Mouse (Mus musculus) left cerebral cortex, postnatal 36 days (tissue): ENCODE results near the gene Gtpbp10. TPM values are rescaled to one million over a fixed set of nuclear protein-coding genes. Genes with fewer than 3 reads are reported as not detected.

Source experiments
- DNase-seq, 2 experiments: peaks; one replicate each; pipeline ENCODE4 v3.0.0; 2021 to 2022; ENCODE audit warnings: low spot score in 2 of 2, mixed read lengths in 1 of 2
- intact Hi-C: fragments of 180-260 bp; cut with DNase I; formaldehyde crosslinking; loops from one replicate; pipeline ENCODE4 v1.15.1; 2025
- total RNA-seq, 2 experiments: library from RNA; stranded (reverse); gene quantifications; 2 replicates each; pipeline ENCODE4 v1.2.3; 2021

Gene Gtpbp10
- total RNA-seq, 2 experiments from 2014 or later, result 9.0 to 12.0 TPM

DNA sequence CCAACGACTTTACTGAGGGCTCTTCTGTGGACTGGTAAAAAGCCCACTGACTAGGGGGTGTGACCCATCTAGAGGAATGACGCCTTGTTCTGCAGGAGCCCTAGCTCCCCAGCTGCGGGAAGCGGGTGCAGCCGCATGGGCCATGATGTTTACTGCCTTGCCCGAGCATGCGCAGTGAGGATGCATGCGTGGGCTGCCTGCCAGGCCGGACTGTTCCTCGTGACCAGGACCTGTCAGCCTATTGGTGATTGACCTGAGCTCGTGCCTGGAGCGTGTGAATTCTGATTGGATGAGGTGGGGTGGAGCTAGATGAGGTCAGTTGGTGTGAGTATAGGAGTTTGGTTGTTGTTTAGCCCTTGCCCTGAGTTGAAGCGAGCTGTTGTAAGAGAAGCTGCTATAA is 54.9 kb downstream of the Gtpbp10 start:
- no peak for DNase-seq
- intact Hi-C loops, result no loop called here

DNA sequence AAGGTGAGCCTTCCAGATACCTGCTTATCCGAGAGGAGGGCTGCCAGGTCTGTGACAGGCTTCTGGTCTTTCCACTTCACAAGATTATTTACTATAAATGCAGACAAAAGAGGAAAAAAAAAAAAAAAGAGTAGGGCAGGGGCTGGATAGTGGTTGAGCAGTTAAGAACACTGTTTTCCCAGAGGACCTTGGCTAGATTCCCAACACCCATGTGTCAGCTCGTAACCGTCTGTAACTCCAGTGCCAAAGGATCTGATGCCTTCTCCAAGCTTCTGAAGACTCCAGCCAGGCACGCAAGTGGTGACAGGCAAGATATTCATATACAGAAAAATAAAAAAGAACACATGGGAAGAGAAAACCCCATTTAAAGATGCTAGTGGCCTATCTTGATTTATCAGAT is 56.0 kb downstream of the Gtpbp10 start:
- intact Hi-C loops, result no loop called here
- no peak for DNase-seq

DNA sequence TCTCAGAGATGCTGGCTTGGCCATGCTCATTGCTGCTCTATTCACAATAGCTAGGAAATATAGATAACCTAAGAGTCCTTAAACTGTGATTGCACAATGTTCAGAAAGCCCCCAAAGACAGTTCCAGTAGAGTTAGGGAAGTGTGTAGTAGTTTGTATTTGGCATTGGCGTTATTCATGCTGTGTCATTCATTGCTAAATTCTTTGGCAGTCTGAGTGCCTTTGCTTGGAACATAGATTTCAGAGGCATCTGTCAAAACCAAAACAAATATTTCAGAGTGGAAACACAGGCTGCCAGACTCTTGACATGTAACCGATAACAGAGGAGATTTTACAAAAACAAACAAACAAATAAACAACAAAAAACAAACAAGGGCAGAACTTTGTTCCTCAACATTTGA is 57.8 kb downstream of the Gtpbp10 start:
- intact Hi-C loops, result no loop called here
- no peak for DNase-seq

DNA sequence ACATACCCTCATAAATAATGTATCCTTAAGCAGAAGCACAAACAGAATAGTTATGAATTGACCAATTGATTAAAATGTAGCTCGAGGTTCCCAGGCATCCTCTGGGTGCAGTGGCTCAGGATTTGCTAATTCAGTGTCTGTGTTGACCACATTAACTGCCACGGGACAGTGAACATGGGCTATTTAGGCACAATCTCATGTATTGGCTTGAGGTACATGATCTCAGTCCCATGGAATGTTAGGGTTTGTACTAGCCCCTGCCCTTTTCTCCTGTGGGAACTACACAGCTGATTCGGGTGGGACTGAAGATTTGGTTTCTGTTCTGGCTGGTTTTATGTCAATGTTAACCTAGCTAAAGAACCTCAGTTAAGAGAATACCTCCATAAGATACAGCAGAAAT is 62.9 kb downstream of the Gtpbp10 start:
- DNase-seq, result no peak
- intact Hi-C loops, result no loop called here

DNA sequence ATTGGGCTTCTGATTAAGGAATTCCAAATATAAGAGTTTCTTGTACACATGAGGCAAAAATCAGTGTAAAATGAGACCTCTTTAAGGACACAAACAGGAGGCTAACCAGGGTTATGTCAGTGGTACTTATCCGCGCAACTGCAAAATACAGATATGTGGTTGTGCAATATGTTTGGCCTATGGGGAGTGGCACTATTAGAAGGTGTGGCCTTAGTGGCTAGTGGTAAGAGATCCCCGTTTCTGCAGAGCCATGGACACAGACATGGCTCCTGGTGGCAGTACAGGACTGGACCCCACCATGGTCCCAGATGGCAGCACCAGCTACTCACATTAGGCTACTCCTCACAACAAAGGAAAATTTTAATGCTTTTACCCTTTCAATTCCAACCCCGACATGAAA is 64.3 kb downstream of the Gtpbp10 start:
- intact Hi-C loops, result no loop called here

DNA sequence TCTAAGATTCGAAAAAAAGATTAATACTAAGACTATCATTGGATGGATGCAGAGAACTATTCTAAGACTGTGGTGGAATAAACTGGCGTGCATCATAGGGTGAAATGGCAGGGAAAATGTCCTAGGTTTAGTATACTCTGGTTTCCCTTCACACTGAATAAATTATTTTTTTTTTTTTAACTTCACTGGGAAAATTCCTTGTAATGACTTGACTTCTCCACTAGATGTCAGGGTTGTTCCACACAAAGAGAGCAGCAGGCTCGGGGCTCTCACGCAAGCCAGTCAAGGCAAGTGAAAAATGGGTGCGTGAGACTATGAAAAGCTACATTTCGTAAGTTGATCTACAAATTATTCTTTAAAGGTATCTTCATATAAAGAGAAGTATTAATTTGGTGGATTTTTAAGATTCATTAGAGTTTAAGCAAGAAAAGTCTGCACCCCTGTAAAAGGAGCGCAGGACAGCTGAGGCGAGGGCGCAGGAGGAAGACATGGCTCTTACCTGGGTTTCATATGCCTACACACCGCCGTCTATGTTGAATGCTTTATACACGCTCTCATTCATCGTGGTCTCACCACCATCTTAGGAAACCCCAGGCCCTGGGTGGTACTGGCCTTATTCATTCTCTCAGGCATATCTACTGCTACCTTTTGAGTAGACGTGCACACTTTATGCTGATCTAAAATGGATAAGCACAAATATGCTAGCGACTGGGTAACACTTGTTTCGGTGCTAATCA is 64.9 kb downstream of the Gtpbp10 start:
- no peak for DNase-seq
- intact Hi-C loops, result loop anchor here (1.0 kb wide), 1 partner anchor 256 kb away; no protein-coding TSS in a partner anchor

More for the DNA sequence above, 64.3 kb downstream of the Gtpbp10 start:
- DNase-seq, result no peak

DNA sequence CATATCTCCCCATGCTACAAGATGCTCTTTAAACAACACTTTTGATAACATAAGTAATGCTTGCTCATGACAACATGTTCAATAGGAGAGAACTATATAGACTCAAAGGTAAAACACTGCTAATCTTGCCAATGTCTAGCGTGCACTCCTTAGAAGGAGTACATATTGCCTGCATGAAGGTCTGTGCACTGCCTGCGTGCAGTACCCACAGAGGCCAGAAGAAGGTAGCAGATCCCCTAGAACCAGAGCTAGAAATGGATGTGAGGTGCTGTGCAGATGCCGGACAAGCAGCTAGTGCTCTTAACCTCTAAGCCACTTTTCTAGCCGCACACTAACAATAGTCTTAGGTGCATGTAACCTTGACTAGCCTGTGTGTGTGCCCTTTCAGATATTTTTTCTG is 67.2 kb downstream of the Gtpbp10 start:
- DNase-seq, result no peak
- intact Hi-C loops, result no loop called here

Other genes starting within 250 kb of the Gtpbp10 start
- gene Cdk14, start 139.2 kb downstream of the Gtpbp10 start, total RNA-seq, result 100 to 1,000 TPM; 196 to 198 TPM
- under 1 TPM in 1 of 2 experiments, not detected in 1; 0.79 TPM for gene 1700015F17Rik, start 80.4 kb downstream of the Gtpbp10 start, total RNA-seq
- 10 to 100 TPM; 42.1 to 44.2 TPM for gene Cldn12, start 44.6 kb downstream of the Gtpbp10 start, total RNA-seq
- not detected for gene Gm8773, start 14.3 kb upstream of the Gtpbp10 start, total RNA-seq
- gene Cfap69, start 104.7 kb upstream of the Gtpbp10 start, total RNA-seq, result 10 to 100 TPM; 16.8 to 33.1 TPM
- gene Steap2, start 135.0 kb upstream of the Gtpbp10 start, total RNA-seq, result 1 to 10 TPM; 8.1 to 8.8 TPM
- not detected for gene Steap1, start 189.8 kb upstream of the Gtpbp10 start, total RNA-seq